Mouse (Mus musculus): ENCODE results near the gene Kdf1.

Kdf1 gene

GRCm38 (mm10) chr4:133557041-133557717, 38.4 kb downstream of the Kdf1 start:
- DNase-seq = no peak

GRCm38 (mm10) chr4:133559846-133560245, 41.1 kb downstream of the Kdf1 start:
- no peak for DNase-seq

GRCm38 (mm10) chr4:133561622-133562021, 42.9 kb downstream of the Kdf1 start:
- no peak for DNase-seq

- peak; percentile 26 for DNase-seq
Observed at GRCm38 (mm10) chr4:133563123-133563571, 44.4 kb downstream of the Kdf1 start.

- DNase-seq = no peak
Observed at GRCm38 (mm10) chr4:133567251-133567650, 48.5 kb downstream of the Kdf1 start.

GRCm38 (mm10) chr4:133569291-133570065, 50.7 kb downstream of the Kdf1 start:
- DNase-seq = no peak

- no peak for DNase-seq
Observed at GRCm38 (mm10) chr4:133570066-133570466, 51.3 kb downstream of the Kdf1 start.

- DNase-seq = peak; percentile 91
Observed at GRCm38 (mm10) chr4:133574070-133574842, 55.5 kb downstream of the Kdf1 start, which contains the start of gene Gpatch3. Gene Gpatch3 (plus strand): TSS chr4:133574745.

- DNase-seq = no peak
Observed at GRCm38 (mm10) chr4:133574843-133575202, 56.1 kb downstream of the Kdf1 start.

- DNase-seq = no peak
Observed at GRCm38 (mm10) chr4:133577983-133578382, 59.2 kb downstream of the Kdf1 start.
